Mouse (Mus musculus) kidney, adult 9 months (tissue): Measurements from ENCODE around the gene Timp2.
A peak's percentile ranks its signal among the peaks of the same experiment; 100 is the strongest.
"Not testable (repeated sequence)": the region's sequence is repeated elsewhere in the genome, so short reads cannot be mapped to it uniquely, and the experiment has no call there.

Experiments used
- DNase-seq: peaks from one replicate; pipeline ENCODE4 v3.0.0; 2022

Gene Timp2

GRCm38 (mm10) chr11:118355640-118356039 is at the start of gene Timp2:
Gene Timp2, minus strand, starts transcription at chr11:118355740.
- DNase-seq, result no peak

GRCm38 (mm10) chr11:118405311-118405710 is 49.8 kb upstream of the Timp2 start:
- no peak for DNase-seq

GRCm38 (mm10) chr11:118403951-118404899 is 48.7 kb upstream of the Timp2 start:
- no peak for DNase-seq

GRCm38 (mm10) chr11:118403183-118403582 is 47.6 kb upstream of the Timp2 start:
- DNase-seq, result no peak

GRCm38 (mm10) chr11:118401760-118402280 is 46.3 kb upstream of the Timp2 start, which contains the start of gene Lgals3bp:
Gene Lgals3bp, minus strand, starts transcription at chr11:118402092.
- DNase-seq, result peak; percentile 87

- no peak for DNase-seq
These were observed 45.7 kb upstream of the Timp2 start for GRCm38 (mm10) chr11:118401195-118401594.

GRCm38 (mm10) chr11:118400566-118400936 is 45.0 kb upstream of the Timp2 start:
- no peak for DNase-seq

GRCm38 (mm10) chr11:118399891-118400565 is 44.5 kb upstream of the Timp2 start:
- DNase-seq, result no peak

GRCm38 (mm10) chr11:118397806-118398530 is 42.4 kb upstream of the Timp2 start:
- no peak for DNase-seq

- no peak for DNase-seq
These were observed 39.0 kb upstream of the Timp2 start for GRCm38 (mm10) chr11:118394538-118394937.

GRCm38 (mm10) chr11:118393991-118394390 is 38.5 kb upstream of the Timp2 start:
- DNase-seq, result no peak

GRCm38 (mm10) chr11:118387816-118388215 is 32.3 kb upstream of the Timp2 start:
- DNase-seq, result not testable (repeated sequence)

GRCm38 (mm10) chr11:118379251-118380009 is 23.9 kb upstream of the Timp2 start:
- peak; percentile 79 for DNase-seq

- DNase-seq, result no peak
These were observed 23.1 kb upstream of the Timp2 start for GRCm38 (mm10) chr11:118378656-118379055.

- DNase-seq, result not testable (repeated sequence)
These were observed 20.8 kb upstream of the Timp2 start for GRCm38 (mm10) chr11:118376323-118376722.

GRCm38 (mm10) chr11:118375881-118376280 is 20.3 kb upstream of the Timp2 start:
- DNase-seq, result no peak

GRCm38 (mm10) chr11:118375461-118375860 is 19.9 kb upstream of the Timp2 start:
- DNase-seq, result no peak

- no peak for DNase-seq
These were observed 19.5 kb upstream of the Timp2 start for GRCm38 (mm10) chr11:118375006-118375405.

GRCm38 (mm10) chr11:118374506-118374905 is 19.0 kb upstream of the Timp2 start:
- DNase-seq, result no peak

GRCm38 (mm10) chr11:118372641-118373040 is 17.1 kb upstream of the Timp2 start:
- DNase-seq, result no peak

- DNase-seq, result no peak
These were observed 16.3 kb upstream of the Timp2 start for GRCm38 (mm10) chr11:118371876-118372275.

GRCm38 (mm10) chr11:118369657-118370056 is 14.1 kb upstream of the Timp2 start:
- DNase-seq, result no peak
